In genomic region chr11:115995256-115995655, GRCm38 (mm10) we compare ENCODE assay signal across 12 mouse cellular contexts. TPM values are rescaled to one million over a fixed set of nuclear protein-coding genes. Genes with fewer than 3 reads are reported as not detected.
"Had no signal": no experiment of that assay in that cellular context is flagged by ENCODE, and none has a peak within 500 bp of the region (broad histone marks: within the 10 kb centered on the region; RNA-seq: fewer than 3 reads in every experiment).

No protein-coding gene starts in this region.

- DNase-seq: cerebellum, postnatal 36 days; embryo, embryonic 11 days; forebrain, postnatal 0 days; gastrocnemius, adult 2 months; gastrocnemius, postnatal 10 days; gastrocnemius, postnatal 14 days; gastrocnemius, postnatal 25 days; gastrocnemius, postnatal 36 days; heart, adult 11 months; heart, adult 18-20 months; heart, adult 2 months had no signal

RNA-seq across cellular contexts. Expression of gene Itgb4, which starts 20.7 kb away (rescaled TPM):
- total RNA-seq: granulocyte monocyte progenitor cell, adult 5-6 weeks had no signal
